Mouse (Mus musculus): ENCODE results near the gene Insl5.

Insl5 gene

GRCm38 (mm10) chr4:103026621-103027020 is at the start of gene Insl5:
TSS of gene Insl5 (minus strand) at chr4:103026842.
- no peak for DNase-seq (ENCODE audit: low spot score in 2 of 2)

- no peak for DNase-seq (ENCODE audit: low spot score in 2 of 2)
Observed at GRCm38 (mm10) chr4:103070631-103071030, 44.0 kb upstream of the Insl5 start.

GRCm38 (mm10) chr4:103067906-103068655 is 41.4 kb upstream of the Insl5 start:
- no peak for DNase-seq (ENCODE audit: low spot score in 2 of 2)

GRCm38 (mm10) chr4:103064976-103065375 is 38.3 kb upstream of the Insl5 start:
- no peak for DNase-seq (ENCODE audit: low spot score in 2 of 2)

GRCm38 (mm10) chr4:103064421-103064820 is 37.8 kb upstream of the Insl5 start:
- no peak for DNase-seq (ENCODE audit: low spot score in 2 of 2)

GRCm38 (mm10) chr4:103056909-103057308 is 30.3 kb upstream of the Insl5 start:
- no peak for DNase-seq (ENCODE audit: low spot score in 2 of 2)

GRCm38 (mm10) chr4:103048046-103048445 is 21.4 kb upstream of the Insl5 start:
- DNase-seq (ENCODE audit: low spot score in 2 of 2) = no peak

GRCm38 (mm10) chr4:103042997-103043396 is 16.4 kb upstream of the Insl5 start:
- DNase-seq (ENCODE audit: low spot score in 2 of 2) = no peak

- DNase-seq (ENCODE audit: low spot score in 2 of 2) = no peak
Observed at GRCm38 (mm10) chr4:103039838-103040191, 13.2 kb upstream of the Insl5 start.

- no peak for DNase-seq (ENCODE audit: low spot score in 2 of 2)
Observed at GRCm38 (mm10) chr4:103039103-103039837, 12.6 kb upstream of the Insl5 start.

- no peak for DNase-seq (ENCODE audit: low spot score in 2 of 2)
Observed at GRCm38 (mm10) chr4:103028177-103029088, 1.8 kb upstream of the Insl5 start.

- no peak for DNase-seq (ENCODE audit: low spot score in 2 of 2)
Observed at GRCm38 (mm10) chr4:103027745-103028144, 1.1 kb upstream of the Insl5 start.

- DNase-seq (ENCODE audit: low spot score in 2 of 2) = no peak
Observed at GRCm38 (mm10) chr4:103013490-103013889, 13.2 kb downstream of the Insl5 start.

GRCm38 (mm10) chr4:103011823-103012222 is 14.8 kb downstream of the Insl5 start:
- DNase-seq (ENCODE audit: low spot score in 2 of 2) = no peak

GRCm38 (mm10) chr4:103010734-103011133 is 15.9 kb downstream of the Insl5 start:
- no peak for DNase-seq (ENCODE audit: low spot score in 2 of 2)

GRCm38 (mm10) chr4:103006943-103007418 is 19.7 kb downstream of the Insl5 start:
- no peak for DNase-seq (ENCODE audit: low spot score in 2 of 2)

GRCm38 (mm10) chr4:103006266-103006665 is 20.4 kb downstream of the Insl5 start:
- DNase-seq (ENCODE audit: low spot score in 2 of 2) = no peak

- DNase-seq (ENCODE audit: low spot score in 2 of 2) = no peak
Observed at GRCm38 (mm10) chr4:103005190-103005945, 21.3 kb downstream of the Insl5 start.

GRCm38 (mm10) chr4:103004681-103005080 is 22.0 kb downstream of the Insl5 start:
- no peak for DNase-seq (ENCODE audit: low spot score in 2 of 2)

GRCm38 (mm10) chr4:102991685-102992084 is 35.0 kb downstream of the Insl5 start:
- DNase-seq (ENCODE audit: low spot score in 2 of 2) = no peak

Data from frontal cortex, postnatal 14 days (tissue).